Mouse (Mus musculus) kidney, adult 10 weeks (tissue): ENCODE results near the gene Tbx3. TPM values are rescaled to one million over a fixed set of nuclear protein-coding genes. Genes with fewer than 3 reads are reported as not detected.

Experiments
- polyA plus RNA-seq: library from polyadenylated mRNA; stranded (reverse); fragments of 350-450 nt; fragmentation: Illumina TruSeq; extraction: RNeasy Lipid Tissue Mini Kit (QIAGEN cat#74804); gene quantifications from one replicate; pipeline ENCODE4 v1.2.3, GENCODE M21; 2014; ENCODE audit warnings: low read depth, low replicate concordance

Tbx3 gene
- polyA plus RNA-seq, result 3.8 TPM

DNA sequence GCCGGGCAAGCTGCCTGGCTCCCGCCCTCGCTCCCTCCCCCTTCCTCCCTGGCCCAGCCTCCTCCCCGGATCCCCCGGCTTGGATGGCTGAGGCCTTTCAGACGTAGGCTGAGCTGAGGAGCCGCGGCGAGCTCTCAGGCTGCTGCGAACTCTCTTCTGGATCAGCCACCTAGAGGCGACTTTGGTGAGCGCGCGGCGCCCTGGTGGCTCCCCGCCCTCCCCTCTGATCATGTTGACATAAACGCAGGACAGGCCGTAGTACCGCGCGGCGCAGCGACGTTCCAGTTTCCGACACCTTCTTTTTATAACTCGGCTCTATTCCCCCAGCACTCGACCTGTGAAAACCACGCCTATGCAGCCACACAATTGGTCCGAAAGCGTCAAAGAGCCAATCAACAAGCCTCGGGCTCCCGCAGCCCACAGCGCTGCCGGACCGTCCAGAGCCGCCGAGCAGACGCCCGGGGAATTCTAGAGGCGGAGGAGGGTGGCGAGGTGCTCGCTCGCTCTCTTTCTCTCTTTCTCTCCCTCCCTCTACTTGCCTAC, at the start of gene Tbx3:
Tbx3 (plus strand) TSS at position 104 of the 543 bp plus-strand sequence.

Other genes starting within 250 kb of the Tbx3 start
- not detected for gene Tbx5, start 162.0 kb downstream of the Tbx3 start, polyA plus RNA-seq